Mouse (Mus musculus) liver, embryonic 16.5 days (tissue): ENCODE results near the gene Ddx41. TPM values are rescaled to one million over a fixed set of nuclear protein-coding genes. Genes with fewer than 3 reads are reported as not detected.
"Not testable (repeated sequence)": the region's sequence is repeated elsewhere in the genome, so short reads cannot be mapped to it uniquely, and the experiment has no call there.

Experiments
- ATAC-seq: fragments of 200-750 bp; cut with Nextera tagmentation; 2 replicates; pipeline ENCODE4 v1.8.0; 2017; ENCODE audit warnings: low read depth, mild to moderate bottlenecking, moderate number of reproducible peaks, moderate library complexity
- H3K27ac ChIP-seq: fragments of 300-500 bp; sonication (generic); 2 replicates; pipeline ENCODE4 v1.5.1; 2014; ENCODE audit warnings: mild to moderate bottlenecking, low read length
- H3K27me3 ChIP-seq: fragments of 300-500 bp; sonication (generic); 2 replicates; pipeline ENCODE4 v1.6.1; 2014; ENCODE audit warnings: low read depth, low read length, mixed read lengths; ENCODE audit not compliant: control insufficient read depth, insufficient read depth
- H3K36me3 ChIP-seq: fragments of 300-500 bp; sonication (generic); 2 replicates; pipeline ENCODE4 v1.6.1; 2014; ENCODE audit warnings: mild to moderate bottlenecking; ENCODE audit not compliant: control insufficient read depth, insufficient read depth
- H3K4me1 ChIP-seq: fragments of 300-500 bp; sonication (generic); 2 replicates; pipeline ENCODE4 v1.6.1; 2014; ENCODE audit warnings: low read depth, low read length, mixed read lengths; ENCODE audit not compliant: control insufficient read depth
- H3K4me2 ChIP-seq: fragments of 300-500 bp; sonication (generic); 2 replicates; pipeline ENCODE4 v1.6.1; 2014; ENCODE audit warnings: low read depth, low read length, mixed read lengths
- H3K4me3 ChIP-seq: fragments of 300-500 bp; sonication (generic); 2 replicates; pipeline ENCODE4 v1.5.1; 2014; ENCODE audit warnings: low read depth, mild to moderate bottlenecking, low read length
- H3K9ac ChIP-seq: fragments of 300-500 bp; sonication (generic); 2 replicates; pipeline ENCODE4 v1.6.1; 2014; ENCODE audit warnings: low read depth, low read length
- H3K9me3 ChIP-seq: fragments of 300-500 bp; sonication (generic); replicated peaks from 2 replicates; pipeline ENCODE4 v1.6.1; 2016; ENCODE audit warnings: low read length; ENCODE audit not compliant: control insufficient read depth
- WGBS: fragments of 180-500 bp; shearing (Covaris S2); extraction: QIAGEN DNeasy Blood & Tissue Kit; methylation state at CpG from one replicate; pipeline ENCODE4 v1.1.7; 2014; ENCODE audit not compliant: insufficient replicate concordance; 5-methylcytosine and 5-hydroxymethylcytosine counted together
- polyA plus RNA-seq: library from polyadenylated mRNA; unstranded; fragments of >200 nt; fragmentation: Nextera tagmentation; extraction: Ambion mirVana; gene quantifications from 2 replicates; pipeline ENCODE4 v1.2.1, GENCODE M21; 2015

Gene Ddx41
- polyA plus RNA-seq, 1 experiment from 2014 or later = 20.9 TPM

DNA sequence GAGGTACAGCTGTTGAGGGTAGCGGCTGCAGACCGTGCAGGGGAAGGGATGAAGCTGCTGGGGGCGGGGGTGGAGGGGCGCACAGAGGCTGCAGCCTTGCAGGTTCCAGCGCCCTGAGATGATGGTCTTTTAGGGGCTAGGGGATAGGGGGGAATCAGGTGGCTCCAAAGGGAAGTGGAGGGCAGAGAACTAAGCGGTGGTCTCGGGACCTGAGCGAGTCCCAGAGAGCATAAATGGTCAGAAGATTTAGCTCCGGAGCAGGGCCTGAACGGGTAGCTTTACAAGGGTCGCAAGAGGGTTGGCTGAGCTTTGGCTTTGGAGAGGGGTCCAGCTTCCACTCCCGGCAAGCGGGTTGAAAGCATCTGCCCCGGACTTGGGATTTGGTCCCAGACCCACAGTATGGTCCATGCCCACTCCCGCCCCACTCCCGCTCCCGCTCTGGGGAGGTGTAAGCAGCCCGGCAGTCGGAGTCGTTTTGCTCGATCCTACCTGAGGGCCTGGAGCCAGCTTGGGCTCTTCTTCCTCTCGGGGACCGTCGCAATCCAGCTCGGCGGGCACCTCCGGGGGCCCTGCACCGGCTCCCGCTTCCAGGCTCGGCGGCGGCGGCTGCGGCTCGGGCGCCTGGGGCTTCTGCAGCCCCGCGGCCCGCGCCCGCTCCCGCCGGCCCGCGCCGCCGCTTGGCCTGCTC, 34.0 kb upstream of the Ddx41 start:
- Histone ChIP-seq H3K27me3 (no peaks in the 10 kb centered on the region), H3K4me3 (peak overlapping the region; percentile 99), H3K4me2 (peak overlapping the region; percentile 97), H3K27ac (peak overlapping the region; percentile 90), H3K9me3 (no peaks in the 10 kb centered on the region), H3K36me3 (no peaks in the 10 kb centered on the region; the same call in 1 of the 2 replicates), H3K9ac (peak overlapping the region; percentile 98), H3K4me1 (peaks cover 20% of the 10 kb centered on the region)
- WGBS = under 1% methylated on average over 43 of the region's 47 CpGs
- ATAC-seq = peak; percentile 60

GRCm38 (mm10) chr13:55569726-55570285, 33.3 kb upstream of the Ddx41 start:
- no peaks in the 10 kb centered on the region; the same call in 1 of the 2 replicates for H3K36me3 ChIP-seq
- H3K27me3 ChIP-seq = no peaks in the 10 kb centered on the region
- peak overlapping the region; percentile 97 for H3K4me2 ChIP-seq
- H3K9me3 ChIP-seq = no peaks in the 10 kb centered on the region
- H3K4me1 ChIP-seq = peaks cover 20% of the 10 kb centered on the region
- WGBS = 23% methylated on average over 16 of the region's 16 CpGs
- H3K27ac ChIP-seq = no peak overlapping the region
- peak overlapping the region; percentile 98 for H3K9ac ChIP-seq
- ATAC-seq = no peak
- peak overlapping the region; percentile 99 for H3K4me3 ChIP-seq

DNA sequence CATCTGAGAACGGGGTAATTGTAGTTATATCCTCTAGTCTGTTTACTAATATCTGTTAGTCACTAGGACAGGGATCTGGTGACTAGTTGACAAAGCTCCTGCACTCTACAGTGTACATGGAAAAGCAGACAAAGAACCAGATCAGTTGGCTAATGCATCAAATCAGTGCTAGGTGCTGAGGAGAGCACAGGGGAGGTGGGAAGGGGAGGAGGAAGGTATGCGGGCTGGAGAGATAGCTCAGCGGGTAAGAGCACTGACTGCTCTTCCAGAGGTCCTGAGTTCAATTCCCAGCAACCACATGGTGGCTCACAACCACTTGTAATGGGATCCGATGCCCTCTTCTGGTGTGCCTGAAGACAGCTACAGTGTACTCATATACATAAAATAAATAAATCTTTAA, 32.1 kb upstream of the Ddx41 start:
- WGBS = 73% methylated on average over 4 of the region's 4 CpGs
- H3K27me3 ChIP-seq, H3K36me3 ChIP-seq, H3K4me2 ChIP-seq, H3K9ac ChIP-seq, H3K9me3 ChIP-seq, ATAC-seq, H3K4me3 ChIP-seq, H3K27ac ChIP-seq: not testable (repeated sequence)
- peaks cover 20% of the 10 kb centered on the region for H3K4me1 ChIP-seq

- no peak for ATAC-seq
- H3K36me3 ChIP-seq = no peaks in the 10 kb centered on the region; the same call in 1 of the 2 replicates
Measured at GRCm38 (mm10) chr13:55567949-55568348, 31.5 kb upstream of the Ddx41 start.

DNA sequence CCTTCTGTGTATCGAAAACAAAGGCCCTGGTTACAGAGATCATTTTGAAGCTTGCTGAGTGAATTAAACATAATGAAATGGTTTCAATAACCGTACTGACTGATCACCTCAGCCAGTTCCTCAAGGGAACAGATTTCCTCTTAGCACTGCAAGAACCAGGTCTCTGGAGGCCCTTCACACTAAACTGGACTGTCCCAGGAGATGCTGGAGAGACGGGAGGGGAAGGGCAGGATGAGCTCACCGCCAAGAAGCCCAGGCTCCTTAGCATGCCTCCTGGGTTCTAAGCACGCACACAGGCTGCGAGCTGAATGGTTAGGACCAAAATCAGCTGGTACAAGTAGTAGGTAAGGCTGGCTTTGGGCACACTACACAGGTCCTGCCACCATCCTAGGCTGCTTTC, 30.5 kb upstream of the Ddx41 start:
- no peak for ATAC-seq

More at GRCm38 (mm10) chr13:55567949-55568348, 31.5 kb upstream of the Ddx41 start:
- Histone ChIP-seq H3K9me3 (no peaks in the 10 kb centered on the region), H3K27me3 (no peaks in the 10 kb centered on the region), H3K4me2 (no peak overlapping the region), H3K9ac (no peak overlapping the region), H3K4me1 (peaks cover 20% of the 10 kb centered on the region), H3K27ac (no peak overlapping the region), H3K4me3 (no peak overlapping the region)
- 77% methylated on average over 2 of the region's 2 CpGs for WGBS

GRCm38 (mm10) chr13:55563266-55563879, 26.9 kb upstream of the Ddx41 start:
- ATAC-seq = no peak
- no peaks in the 10 kb centered on the region; the same call in 1 of the 2 replicates for H3K36me3 ChIP-seq
- H3K4me1 ChIP-seq = no peaks in the 10 kb centered on the region
- no peak overlapping the region for H3K27ac ChIP-seq
- H3K27me3 ChIP-seq = no peaks in the 10 kb centered on the region
- no peak overlapping the region for H3K4me3 ChIP-seq
- H3K9ac ChIP-seq = no peak overlapping the region
- WGBS = 78% methylated on average over 7 of the region's 7 CpGs
- no peak overlapping the region for H3K4me2 ChIP-seq
- H3K9me3 ChIP-seq = no peaks in the 10 kb centered on the region

More for the DNA sequence above, 30.5 kb upstream of the Ddx41 start:
- Histone ChIP-seq H3K9me3 (no peaks in the 10 kb centered on the region), H3K27ac (no peak overlapping the region), H3K4me3 (no peak overlapping the region), H3K27me3 (no peaks in the 10 kb centered on the region), H3K36me3 (no peaks in the 10 kb centered on the region; the same call in 1 of the 2 replicates), H3K9ac (no peak overlapping the region), H3K4me2 (no peak overlapping the region), H3K4me1 (peaks cover 17% of the 10 kb centered on the region)
- 80% methylated on average over 6 of the region's 6 CpGs for WGBS

- H3K4me2 ChIP-seq = no peak overlapping the region
- no peaks in the 10 kb centered on the region for H3K9me3 ChIP-seq
- WGBS = 79% methylated on average over 6 of the region's 6 CpGs
- no peaks in the 10 kb centered on the region for H3K27me3 ChIP-seq
- no peak overlapping the region for H3K9ac ChIP-seq
- no peak overlapping the region for H3K27ac ChIP-seq
- no peaks in the 10 kb centered on the region for H3K4me1 ChIP-seq
- no peak overlapping the region for H3K4me3 ChIP-seq
- ATAC-seq = no peak
- peaks cover 11% of the 10 kb centered on the region for H3K36me3 ChIP-seq
Measured at GRCm38 (mm10) chr13:55557499-55557898, 21.0 kb upstream of the Ddx41 start.

GRCm38 (mm10) chr13:55555921-55556320, 19.5 kb upstream of the Ddx41 start:
- 82% methylated on average over 9 of the region's 9 CpGs for WGBS
- peaks cover 11% of the 10 kb centered on the region for H3K36me3 ChIP-seq

DNA sequence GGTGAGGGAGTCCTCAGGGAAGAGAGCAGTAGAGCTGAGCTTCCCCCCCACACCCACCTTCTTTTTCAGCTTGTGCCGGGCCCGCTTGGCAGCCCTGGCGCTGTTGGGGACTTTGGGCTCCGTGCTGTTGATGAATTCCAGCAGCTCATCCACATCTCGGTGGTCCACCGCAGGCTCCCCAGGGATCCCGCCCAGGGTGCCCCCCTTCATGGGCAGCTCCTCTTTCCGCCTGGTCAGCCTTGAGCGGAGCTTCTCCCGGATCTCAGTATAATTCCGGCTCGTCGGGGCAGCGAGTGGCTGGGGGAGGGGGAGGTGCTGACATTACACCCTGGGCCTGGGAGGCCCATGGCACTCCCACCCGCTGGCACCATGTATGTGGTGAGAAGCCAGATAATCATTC, 12.6 kb upstream of the Ddx41 start:
- Histone ChIP-seq H3K9ac (no peak overlapping the region), H3K36me3 (peaks cover 5% of the 10 kb centered on the region), H3K27ac (no peak overlapping the region), H3K4me1 (peaks cover 13% of the 10 kb centered on the region), H3K27me3 (no peaks in the 10 kb centered on the region), H3K4me2 (no peak overlapping the region), H3K9me3 (no peaks in the 10 kb centered on the region), H3K4me3 (no peak overlapping the region)
- ATAC-seq = no peak
- 84% methylated on average over 15 of the region's 15 CpGs for WGBS

More at GRCm38 (mm10) chr13:55555921-55556320, 19.5 kb upstream of the Ddx41 start:
- H3K4me3 ChIP-seq = no peak overlapping the region
- no peaks in the 10 kb centered on the region for H3K9me3 ChIP-seq
- no peaks in the 10 kb centered on the region for H3K4me1 ChIP-seq
- H3K9ac ChIP-seq = no peak overlapping the region
- H3K27me3 ChIP-seq = no peaks in the 10 kb centered on the region
- no peak for ATAC-seq
- H3K4me2 ChIP-seq = no peak overlapping the region
- no peak overlapping the region for H3K27ac ChIP-seq
